Mouse (Mus musculus) hindbrain, embryonic 15.5 days (tissue): ENCODE measurements around the gene Zbtb20. TPM values are rescaled to one million over a fixed set of nuclear protein-coding genes. Genes with fewer than 3 reads are reported as not detected.

Experiments used
- ATAC-seq: fragments of 200-750 bp; cut with Nextera tagmentation; 2 replicates; pipeline ENCODE4 v1.8.0; 2017; ENCODE audit warnings: low read depth, moderate number of reproducible peaks, moderate TSS enrichment; ENCODE audit not compliant: low FRiP score
- H3K27ac ChIP-seq: fragments of 300-500 bp; sonication (generic); replicated peaks from 2 replicates; pipeline ENCODE4 v1.5.1; 2015; ENCODE audit warnings: mild to moderate bottlenecking, inconsistent platforms
- H3K27me3 ChIP-seq: fragments of 300-500 bp; sonication (generic); 2 replicates; pipeline ENCODE4 v1.6.1; 2015; ENCODE audit warnings: control low read depth, inconsistent platforms
- H3K36me3 ChIP-seq: fragments of 300-500 bp; sonication (generic); 2 replicates; pipeline ENCODE4 v1.6.1; 2015; ENCODE audit warnings: control low read depth, inconsistent platforms
- H3K4me1 ChIP-seq: fragments of 300-500 bp; sonication (generic); replicated peaks from 2 replicates; pipeline ENCODE4 v1.6.1; 2015; ENCODE audit warnings: control low read depth, inconsistent platforms
- H3K4me2 ChIP-seq: fragments of 300-500 bp; sonication (generic); 2 replicates; pipeline ENCODE4 v1.6.1; 2015; ENCODE audit warnings: moderate library complexity, mild to moderate bottlenecking, inconsistent platforms
- H3K4me3 ChIP-seq: fragments of 300-500 bp; sonication (generic); 2 replicates; pipeline ENCODE4 v1.5.1; 2015; ENCODE audit warnings: mild to moderate bottlenecking, inconsistent platforms
- H3K9ac ChIP-seq: fragments of 300-500 bp; sonication (generic); 2 replicates; pipeline ENCODE4 v1.6.1; 2015; ENCODE audit warnings: inconsistent platforms
- H3K9me3 ChIP-seq: fragments of 300-500 bp; sonication (generic); 2 replicates; pipeline ENCODE4 v1.6.1; 2016; ENCODE audit warnings: control low read depth, inconsistent platforms
- WGBS: fragments of 180-500 bp; shearing (Covaris S2); methylation state at CpG from one replicate; pipeline ENCODE4 v1.1.7; 2015; 5-methylcytosine and 5-hydroxymethylcytosine counted together
- polyA plus RNA-seq: library from polyadenylated mRNA; unstranded; fragments of >200 nt; fragmentation: Nextera tagmentation; extraction: Ambion mirVana; gene quantifications from 2 replicates; pipeline ENCODE4 v1.2.1, GENCODE M21; 2015

The Zbtb20 gene
- polyA plus RNA-seq, 1 experiment from 2014 or later = 60.9 TPM

GRCm38 (mm10) chr16:43360838-43361480 lies 485.3 kb downstream of the Zbtb20 start:
- no peak overlapping the region for H3K4me2 ChIP-seq
- H3K27me3 ChIP-seq = no peaks in the 10 kb centered on the region
- no peaks in the 10 kb centered on the region for H3K4me1 ChIP-seq
- 75% methylated on average over 7 of the region's 7 CpGs for WGBS
- no peaks in the 10 kb centered on the region for H3K9me3 ChIP-seq
- no peak overlapping the region for H3K9ac ChIP-seq
- ATAC-seq = no peak
- no peak overlapping the region for H3K27ac ChIP-seq
- no peaks in the 10 kb centered on the region for H3K36me3 ChIP-seq
- H3K4me3 ChIP-seq = no peak overlapping the region

GRCm38 (mm10) chr16:43362651-43363300 lies 487.1 kb downstream of the Zbtb20 start:
- ATAC-seq = peak; percentile 61; the same call in 1 of the 2 replicates
- 72% methylated on average over 9 of the region's 9 CpGs for WGBS
- H3K9me3 ChIP-seq = no peaks in the 10 kb centered on the region
- H3K4me1 ChIP-seq = no peaks in the 10 kb centered on the region
- H3K27me3 ChIP-seq = no peaks in the 10 kb centered on the region
- no peak overlapping the region for H3K4me3 ChIP-seq
- no peak overlapping the region for H3K4me2 ChIP-seq
- H3K27ac ChIP-seq = no peak overlapping the region
- no peak overlapping the region for H3K9ac ChIP-seq
- H3K36me3 ChIP-seq = no peaks in the 10 kb centered on the region

GRCm38 (mm10) chr16:43363316-43363715 lies 487.6 kb downstream of the Zbtb20 start:
- H3K9ac ChIP-seq = no peak overlapping the region
- no peaks in the 10 kb centered on the region for H3K9me3 ChIP-seq
- H3K4me3 ChIP-seq = no peak overlapping the region
- H3K36me3 ChIP-seq = no peaks in the 10 kb centered on the region
- H3K4me2 ChIP-seq = no peak overlapping the region
- no peak overlapping the region; the same call in 1 of the 2 replicates for H3K27ac ChIP-seq
- H3K4me1 ChIP-seq = no peaks in the 10 kb centered on the region
- no peaks in the 10 kb centered on the region for H3K27me3 ChIP-seq
- WGBS = 71% methylated on average over 6 of the region's 6 CpGs
- ATAC-seq = no peak

GRCm38 (mm10) chr16:43363751-43364515 lies 488.3 kb downstream of the Zbtb20 start:
- Histone ChIP-seq H3K27ac (peak overlapping the region; percentile 45; the same call in 1 of the 2 replicates), H3K4me3 (no peak overlapping the region), H3K4me2 (no peak overlapping the region), H3K4me1 (no peaks in the 10 kb centered on the region), H3K9ac (no peak overlapping the region), H3K36me3 (no peaks in the 10 kb centered on the region), H3K9me3 (no peaks in the 10 kb centered on the region), H3K27me3 (no peaks in the 10 kb centered on the region)
- 36% methylated on average over 7 of the region's 7 CpGs for WGBS
- ATAC-seq = no peak

- 86% methylated on average over 6 of the region's 6 CpGs for WGBS
- no peaks in the 10 kb centered on the region for H3K9me3 ChIP-seq
- H3K9ac ChIP-seq = no peak overlapping the region
Measured at GRCm38 (mm10) chr16:43364516-43364910, 488.8 kb downstream of the Zbtb20 start.

GRCm38 (mm10) chr16:43365277-43365676 lies 489.6 kb downstream of the Zbtb20 start:
- no peaks in the 10 kb centered on the region for H3K9me3 ChIP-seq
- H3K27ac ChIP-seq = no peak overlapping the region
- no peaks in the 10 kb centered on the region for H3K27me3 ChIP-seq
- no peak for ATAC-seq
- no peaks in the 10 kb centered on the region for H3K4me1 ChIP-seq
- H3K4me3 ChIP-seq = no peak overlapping the region
- no peak overlapping the region for H3K9ac ChIP-seq
- H3K4me2 ChIP-seq = no peak overlapping the region
- no peaks in the 10 kb centered on the region for H3K36me3 ChIP-seq
- 93% methylated on average over 3 of the region's 3 CpGs for WGBS

More at GRCm38 (mm10) chr16:43364516-43364910, 488.8 kb downstream of the Zbtb20 start:
- H3K4me1 ChIP-seq = no peaks in the 10 kb centered on the region
- H3K27me3 ChIP-seq = no peaks in the 10 kb centered on the region
- no peaks in the 10 kb centered on the region for H3K36me3 ChIP-seq
- H3K4me2 ChIP-seq = no peak overlapping the region
- ATAC-seq = no peak
- H3K27ac ChIP-seq = no peak overlapping the region
- no peak overlapping the region for H3K4me3 ChIP-seq

- H3K4me3 ChIP-seq = no peak overlapping the region
- no peaks in the 10 kb centered on the region for H3K9me3 ChIP-seq
- no peak overlapping the region for H3K27ac ChIP-seq
- 93% methylated on average over 3 of the region's 3 CpGs for WGBS
- H3K4me1 ChIP-seq = no peaks in the 10 kb centered on the region
- H3K27me3 ChIP-seq = no peaks in the 10 kb centered on the region
- no peaks in the 10 kb centered on the region for H3K36me3 ChIP-seq
- H3K4me2 ChIP-seq = no peak overlapping the region
- no peak for ATAC-seq
- no peak overlapping the region for H3K9ac ChIP-seq
Measured at GRCm38 (mm10) chr16:43370496-43371020, 494.9 kb downstream of the Zbtb20 start.

GRCm38 (mm10) chr16:43376782-43377181 lies 501.1 kb downstream of the Zbtb20 start:
- H3K4me2 ChIP-seq = no peak overlapping the region
- no peaks in the 10 kb centered on the region for H3K9me3 ChIP-seq
- 70% methylated on average over 6 of the region's 6 CpGs for WGBS
- no peaks in the 10 kb centered on the region for H3K36me3 ChIP-seq
- no peak overlapping the region for H3K4me3 ChIP-seq
- ATAC-seq = no peak
- H3K27ac ChIP-seq = no peak overlapping the region
- H3K27me3 ChIP-seq = no peaks in the 10 kb centered on the region
- H3K4me1 ChIP-seq = no peaks in the 10 kb centered on the region
- no peak overlapping the region for H3K9ac ChIP-seq

GRCm38 (mm10) chr16:43379351-43380325 lies 504.0 kb downstream of the Zbtb20 start:
- WGBS = 89% methylated on average over 7 of the region's 7 CpGs

GRCm38 (mm10) chr16:43381183-43381582 lies 505.5 kb downstream of the Zbtb20 start:
- ATAC-seq = no peak
- WGBS = 91% methylated on average over 2 of the region's 2 CpGs
- no peaks in the 10 kb centered on the region for H3K27me3 ChIP-seq

More at GRCm38 (mm10) chr16:43379351-43380325, 504.0 kb downstream of the Zbtb20 start:
- no peaks in the 10 kb centered on the region for H3K4me1 ChIP-seq
- no peaks in the 10 kb centered on the region for H3K9me3 ChIP-seq
- no peak overlapping the region for H3K9ac ChIP-seq
- no peak overlapping the region for H3K4me3 ChIP-seq
- no peak overlapping the region for H3K4me2 ChIP-seq
- no peak overlapping the region for H3K27ac ChIP-seq
- no peaks in the 10 kb centered on the region for H3K27me3 ChIP-seq
- no peaks in the 10 kb centered on the region for H3K36me3 ChIP-seq
- ATAC-seq = no peak

GRCm38 (mm10) chr16:43383149-43383740 lies 507.6 kb downstream of the Zbtb20 start:
- Histone ChIP-seq H3K4me1 (no peaks in the 10 kb centered on the region), H3K27me3 (no peaks in the 10 kb centered on the region), H3K9me3 (no peaks in the 10 kb centered on the region), H3K9ac (no peak overlapping the region), H3K36me3 (no peaks in the 10 kb centered on the region), H3K4me2 (no peak overlapping the region), H3K4me3 (no peak overlapping the region), H3K27ac (no peak overlapping the region)
- 83% methylated on average over 7 of the region's 7 CpGs for WGBS
- no peak for ATAC-seq

More at GRCm38 (mm10) chr16:43381183-43381582, 505.5 kb downstream of the Zbtb20 start:
- no peaks in the 10 kb centered on the region for H3K4me1 ChIP-seq
- H3K9ac ChIP-seq = no peak overlapping the region
- H3K36me3 ChIP-seq = no peaks in the 10 kb centered on the region
- H3K4me3 ChIP-seq = no peak overlapping the region
- H3K9me3 ChIP-seq = no peaks in the 10 kb centered on the region
- no peak overlapping the region for H3K4me2 ChIP-seq
- no peak overlapping the region for H3K27ac ChIP-seq
